Mouse (Mus musculus): ENCODE measurements at regions not wholly inside any gene's neighbourhood (a gene's known extent, or its start where the extent isn't known, plus 50 kb on each side); places are given as distances from the start of the nearest gene placed in this dataset.

- DNase-seq = no peak
- intact Hi-C loops (cut with DNase I) = no loop called here
These were observed 136.8 kb downstream of the Irs2 start for GRCm38 (mm10) chr8:10871451-10871850.

- no peak for DNase-seq
- intact Hi-C loops (cut with DNase I) = no loop called here
These were observed 137.7 kb downstream of the Irs2 start for GRCm38 (mm10) chr8:10870423-10871055.

- DNase-seq = no peak
- intact Hi-C loops (cut with DNase I) = no loop called here
These were observed 138.4 kb downstream of the Irs2 start for GRCm38 (mm10) chr8:10869866-10870265.

GRCm38 (mm10) chr8:10866696-10867395, 141.4 kb downstream of the Irs2 start:
- no peak for DNase-seq
- intact Hi-C loops (cut with DNase I) = no loop called here

GRCm38 (mm10) chr8:10865941-10866513, 142.2 kb downstream of the Irs2 start:
- intact Hi-C loops (cut with DNase I) = no loop called here
- DNase-seq = no peak

- no peak for DNase-seq
- intact Hi-C loops (cut with DNase I) = no loop called here
These were observed 142.8 kb downstream of the Irs2 start for GRCm38 (mm10) chr8:10865415-10865821.

GRCm38 (mm10) chr8:10862442-10862841, 145.8 kb downstream of the Irs2 start:
- intact Hi-C loops (cut with DNase I) = no loop called here
- DNase-seq = no peak

GRCm38 (mm10) chr8:10860810-10861209, 147.4 kb downstream of the Irs2 start:
- intact Hi-C loops (cut with DNase I) = no loop called here
- DNase-seq = no peak

- DNase-seq = no peak
- intact Hi-C loops (cut with DNase I) = no loop called here
These were observed 150.4 kb downstream of the Irs2 start for GRCm38 (mm10) chr8:10857874-10858273.

GRCm38 (mm10) chr8:10856996-10857720, 151.1 kb downstream of the Irs2 start:
- intact Hi-C loops (cut with DNase I) = no loop called here
- DNase-seq = no peak

GRCm38 (mm10) chr8:10855696-10856095, 152.6 kb downstream of the Irs2 start:
- intact Hi-C loops (cut with DNase I) = no loop called here
- DNase-seq = no peak

- intact Hi-C loops (cut with DNase I) = no loop called here
- no peak for DNase-seq
These were observed 153.1 kb downstream of the Irs2 start for GRCm38 (mm10) chr8:10855131-10855530.

- intact Hi-C loops (cut with DNase I) = no loop called here
- no peak for DNase-seq
These were observed 153.7 kb downstream of the Irs2 start for GRCm38 (mm10) chr8:10854600-10854999.

GRCm38 (mm10) chr8:10853901-10854300, 154.4 kb downstream of the Irs2 start:
- DNase-seq = no peak
- intact Hi-C loops (cut with DNase I) = no loop called here

GRCm38 (mm10) chr8:10849916-10850315, 158.3 kb downstream of the Irs2 start:
- DNase-seq = no peak
- intact Hi-C loops (cut with DNase I) = no loop called here

GRCm38 (mm10) chr8:10845607-10846006, 162.7 kb downstream of the Irs2 start:
- intact Hi-C loops (cut with DNase I) = no loop called here
- no peak for DNase-seq

- no peak for DNase-seq
- intact Hi-C loops (cut with DNase I) = no loop called here
These were observed 167.3 kb downstream of the Irs2 start for GRCm38 (mm10) chr8:10840853-10841531.

GRCm38 (mm10) chr8:10840044-10840443, 168.2 kb downstream of the Irs2 start:
- DNase-seq = no peak
- intact Hi-C loops (cut with DNase I) = no loop called here

- no peak for DNase-seq
- intact Hi-C loops (cut with DNase I) = no loop called here
These were observed 173.2 kb downstream of the Irs2 start for GRCm38 (mm10) chr8:10835054-10835453.

- intact Hi-C loops (cut with DNase I) = no loop called here
- DNase-seq = no peak
These were observed 176.4 kb downstream of the Irs2 start for GRCm38 (mm10) chr8:10831864-10832263.

- no peak for DNase-seq
- intact Hi-C loops (cut with DNase I) = no loop called here
These were observed 177.0 kb downstream of the Irs2 start for GRCm38 (mm10) chr8:10831277-10831676.

All from gastrocnemius, postnatal 36 days (tissue).